Mouse (Mus musculus): ENCODE results near the gene Fam69a.
A peak's percentile ranks its signal among the peaks of the same experiment; 100 is the strongest.
"Not testable (repeated sequence)": the region's sequence is repeated elsewhere in the genome, so short reads cannot be mapped to it uniquely, and the experiment has no call there.

Fam69a gene

DNA sequence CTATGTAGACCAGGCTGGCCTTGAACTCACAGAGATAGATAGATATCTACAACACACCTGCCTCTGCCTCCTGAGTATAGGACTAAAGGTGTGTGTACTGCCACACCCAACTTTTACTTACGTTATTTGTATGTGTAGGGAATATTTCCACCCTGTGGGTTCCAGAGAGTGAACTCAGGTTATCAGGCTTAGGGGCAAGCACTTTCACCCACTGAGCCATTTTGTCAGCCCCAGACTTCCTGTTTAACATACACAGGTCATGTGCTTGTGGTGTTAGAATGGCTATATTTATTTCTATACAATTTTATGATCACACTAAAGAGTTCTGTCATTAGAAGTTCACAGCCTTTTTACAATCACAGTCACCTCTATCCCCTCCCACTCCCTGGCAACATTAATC lies 43.9 kb downstream of the Fam69a start:
- DNase-seq: no peak

DNA sequence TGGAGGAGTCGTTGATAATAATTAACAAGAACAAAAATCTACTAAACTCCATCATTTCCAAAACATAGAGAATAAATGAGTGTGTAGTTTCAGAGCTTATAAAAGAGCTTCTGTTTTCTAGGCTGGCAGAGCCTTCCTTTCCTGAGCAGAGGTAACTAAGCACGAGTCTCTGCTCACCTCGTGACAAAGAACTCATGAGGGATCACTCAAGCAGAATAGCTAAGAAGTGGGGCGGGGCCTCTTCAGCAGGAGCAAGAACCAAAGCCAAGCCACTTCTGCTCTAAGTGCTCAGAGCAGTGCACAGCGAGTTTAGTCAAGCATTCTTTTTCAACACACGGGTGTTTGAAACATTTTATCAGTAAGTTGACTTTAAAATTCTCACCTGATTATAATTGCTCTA lies 45.7 kb downstream of the Fam69a start:
- no peak for DNase-seq

DNA sequence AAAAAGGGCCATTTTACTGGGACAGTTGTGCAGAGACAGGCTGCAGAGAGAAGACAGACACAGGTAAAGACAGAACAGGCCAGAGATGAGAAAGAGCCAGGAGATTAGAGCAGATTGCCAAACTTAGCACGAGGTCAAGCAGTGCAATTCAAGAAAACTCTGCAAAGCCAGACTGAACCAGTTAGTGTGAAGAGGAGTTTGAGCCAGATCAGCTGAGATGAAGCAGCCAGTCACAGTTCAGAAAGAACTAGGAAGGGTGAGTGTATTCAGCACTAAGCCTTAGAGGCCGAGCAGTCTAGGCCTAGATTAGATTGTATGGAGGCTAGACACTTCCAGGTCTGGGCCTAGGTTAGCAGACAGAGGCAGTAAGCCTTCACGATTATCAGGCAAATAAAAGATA lies 47.2 kb downstream of the Fam69a start:
- DNase-seq: no peak

DNA sequence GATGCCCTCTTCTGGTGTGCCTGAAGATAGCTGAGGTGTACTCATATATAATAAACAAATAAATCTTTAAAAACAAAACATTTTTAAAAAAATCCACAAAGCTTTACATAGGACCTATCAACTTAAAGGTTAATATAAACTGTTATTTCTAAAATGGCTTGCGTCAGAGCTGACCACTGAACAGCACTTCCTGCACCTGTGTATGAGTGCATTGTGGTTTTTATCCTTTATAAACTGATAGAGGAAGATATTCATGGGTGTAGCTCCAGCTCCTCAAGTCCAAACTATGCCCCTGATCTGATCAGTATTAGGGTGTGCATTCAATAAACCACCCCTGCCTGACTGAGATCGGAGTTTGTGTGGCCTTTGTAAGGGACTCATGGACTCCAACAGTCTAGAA lies 48.0 kb downstream of the Fam69a start:
- DNase-seq: no peak

DNA sequence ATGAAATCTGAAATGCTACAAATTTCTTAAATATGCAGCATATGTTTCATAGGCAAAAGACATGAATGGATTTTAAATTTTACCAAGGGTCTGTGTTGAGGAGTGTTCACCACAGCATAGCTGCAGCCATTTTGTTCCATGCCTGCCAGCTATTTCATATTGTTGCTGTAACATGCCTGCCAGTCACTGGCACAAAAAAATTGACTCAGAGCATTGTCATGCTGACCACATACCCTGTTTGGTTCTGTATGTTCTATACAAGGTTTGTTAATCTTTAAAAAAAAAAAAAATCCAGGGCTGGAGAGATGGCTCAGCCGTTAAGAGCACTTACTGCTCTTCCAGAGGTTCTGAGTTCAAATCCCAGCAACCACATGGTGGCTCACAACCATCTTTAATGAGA lies 48.4 kb downstream of the Fam69a start:
- DNase-seq: not testable (repeated sequence)

DNA sequence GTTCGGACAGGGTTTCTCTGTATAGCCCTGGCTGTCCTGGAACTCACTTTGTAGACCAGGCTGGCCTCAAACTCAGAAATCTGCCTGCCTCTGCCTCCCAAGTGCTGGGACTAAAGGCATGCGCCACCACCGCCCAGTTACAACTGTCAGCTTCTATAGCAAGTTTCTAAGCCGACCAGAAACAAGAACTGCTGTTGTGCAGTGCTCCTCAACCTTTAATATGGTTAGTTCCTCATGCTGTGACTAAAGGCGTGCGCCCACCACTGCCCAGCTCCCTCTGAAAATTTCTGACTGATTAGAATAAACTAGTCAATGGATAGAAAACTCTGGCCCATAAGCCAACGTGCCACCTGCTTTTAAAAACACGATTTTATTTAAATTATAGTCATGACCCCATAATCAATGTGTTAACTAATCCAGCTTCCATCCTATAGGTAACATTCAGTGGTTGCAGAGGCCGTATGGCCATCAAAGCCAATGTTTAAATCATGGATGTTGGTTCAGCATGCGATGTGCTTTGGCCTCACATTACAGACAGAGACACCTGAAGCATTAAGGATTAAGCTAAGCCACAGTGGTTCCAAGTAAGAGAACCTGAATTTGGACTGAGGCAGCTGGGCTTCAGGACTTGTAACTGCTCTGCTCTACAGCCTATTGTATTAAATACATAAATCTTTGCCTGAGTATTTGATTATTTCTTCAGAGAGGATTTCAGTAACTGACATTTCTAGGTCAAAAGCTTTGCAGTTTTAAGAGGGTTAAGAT lies 50.1 kb downstream of the Fam69a start:
- DNase-seq: no peak

DNA sequence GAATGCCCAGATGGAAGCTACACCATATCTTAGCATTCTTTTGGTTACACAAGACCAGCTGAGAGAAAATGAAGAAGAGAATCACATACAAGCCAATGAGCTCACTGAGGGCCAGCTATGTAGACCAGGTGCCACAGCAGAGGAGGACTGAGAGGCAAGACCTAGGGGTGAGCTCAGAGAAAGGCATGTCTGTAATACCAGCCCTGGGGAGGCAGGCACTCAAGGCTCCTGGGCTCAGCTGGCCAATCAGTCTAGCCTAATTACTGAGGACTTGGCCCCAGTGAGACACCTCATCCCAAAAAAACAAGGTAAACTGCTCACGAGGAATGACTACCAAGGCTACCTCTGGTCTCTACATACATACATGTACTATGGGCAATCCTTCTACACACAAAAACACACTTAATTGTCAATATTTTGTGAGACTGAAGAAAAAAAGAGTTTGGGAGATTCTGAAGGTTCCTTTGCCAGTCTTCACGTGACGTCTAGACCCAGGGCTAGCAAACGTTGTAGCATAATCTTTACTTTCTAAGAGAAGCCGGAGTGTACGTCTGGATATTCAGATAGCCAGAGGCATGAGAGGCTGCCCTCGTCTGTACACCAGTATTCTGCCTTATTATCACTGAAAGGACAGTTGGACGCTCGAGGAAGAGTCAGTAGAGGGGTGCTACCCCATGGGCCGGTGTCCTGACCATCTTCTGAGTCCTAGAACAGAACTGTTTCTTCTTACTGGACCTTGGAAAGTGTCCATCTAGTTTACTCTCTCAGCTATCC lies 51.9 kb downstream of the Fam69a start:
- no peak for DNase-seq

DNA sequence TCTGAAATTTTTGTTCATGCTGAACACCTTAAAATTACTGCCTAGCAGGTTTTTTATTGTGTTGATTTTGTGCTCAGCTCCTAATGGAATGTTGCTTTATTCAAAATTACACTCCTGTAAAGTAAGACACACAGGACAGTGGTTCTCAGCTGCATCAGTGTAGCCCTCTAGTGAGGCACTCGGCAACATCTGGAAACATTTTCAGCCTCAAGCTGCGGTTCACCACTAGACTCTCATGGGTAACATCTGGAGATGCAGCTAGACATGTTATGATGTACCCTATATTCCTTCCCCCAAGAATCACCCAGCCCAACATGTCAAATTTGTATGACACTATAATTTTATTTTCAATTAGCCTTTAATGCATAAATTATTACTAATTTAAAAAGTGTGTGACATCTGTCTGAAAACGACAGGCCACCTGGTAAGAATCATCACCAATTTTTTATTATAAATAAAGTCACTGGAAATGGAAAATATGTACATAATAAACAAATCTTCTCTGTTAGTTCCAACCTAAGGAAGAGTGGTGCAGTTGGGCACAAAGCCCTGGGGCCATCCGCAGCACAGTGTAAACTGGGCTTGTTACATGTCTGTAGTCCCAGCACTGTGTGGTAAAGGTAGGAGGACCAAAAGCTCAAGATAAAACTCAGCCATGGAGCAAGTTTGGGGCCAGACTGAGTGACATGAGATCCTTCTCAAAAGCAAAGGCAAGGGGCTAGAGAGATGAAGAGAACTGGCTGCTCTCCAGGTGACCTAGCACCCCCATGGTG lies 53.5 kb downstream of the Fam69a start:
- DNase-seq: no peak

DNA sequence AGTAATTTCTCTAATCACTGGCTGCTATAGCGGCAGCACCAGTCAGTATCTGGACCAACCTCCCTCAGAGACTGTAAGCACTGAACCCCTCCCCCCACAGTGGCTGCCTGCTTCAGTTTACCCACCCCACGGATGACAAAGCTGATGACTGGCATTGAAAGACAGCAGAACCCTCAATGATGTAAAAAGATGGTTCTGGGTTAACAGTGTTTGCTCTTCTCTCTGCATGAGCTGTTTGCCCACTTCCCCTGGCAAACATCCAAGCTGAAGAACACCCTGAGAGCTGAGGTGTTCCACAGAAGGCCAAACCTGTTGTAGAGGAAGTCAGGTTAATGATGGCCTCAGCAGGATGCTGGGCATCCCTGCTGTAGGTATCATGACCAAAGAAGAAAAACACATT lies 54.3 kb downstream of the Fam69a start:
- no peak for DNase-seq

DNA sequence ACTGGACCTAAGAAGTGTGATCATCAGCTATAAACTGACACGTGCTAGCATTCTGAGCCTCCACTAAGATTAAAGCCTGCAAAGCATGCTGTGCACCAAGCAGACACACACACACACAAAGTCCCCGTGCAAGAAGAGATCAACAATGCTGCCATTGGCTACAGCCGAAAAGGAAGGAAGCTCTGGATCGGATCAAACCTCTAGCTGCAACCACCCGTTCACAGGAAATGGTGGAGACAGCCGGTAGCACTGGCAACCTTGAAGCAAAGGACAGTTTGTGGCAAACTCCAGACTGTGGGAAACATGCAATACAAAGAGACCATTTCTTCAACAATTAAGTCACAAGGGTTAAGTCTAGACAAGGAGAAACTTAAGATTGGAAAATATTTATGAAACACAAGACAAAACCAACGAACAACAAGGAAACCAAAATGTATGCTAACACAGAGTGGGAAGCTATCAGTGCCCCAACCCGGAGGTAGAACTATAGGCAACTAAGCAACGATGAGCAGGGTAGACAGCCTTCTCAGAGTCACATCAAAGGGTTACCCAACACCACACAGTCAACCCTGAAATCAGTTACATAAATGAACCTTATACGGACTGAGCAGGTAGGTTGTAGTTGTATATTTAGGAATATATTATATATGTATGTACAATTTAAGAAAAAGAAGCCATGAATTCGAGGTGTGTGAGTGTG lies 60.2 kb downstream of the Fam69a start:
- DNase-seq: no peak

DNA sequence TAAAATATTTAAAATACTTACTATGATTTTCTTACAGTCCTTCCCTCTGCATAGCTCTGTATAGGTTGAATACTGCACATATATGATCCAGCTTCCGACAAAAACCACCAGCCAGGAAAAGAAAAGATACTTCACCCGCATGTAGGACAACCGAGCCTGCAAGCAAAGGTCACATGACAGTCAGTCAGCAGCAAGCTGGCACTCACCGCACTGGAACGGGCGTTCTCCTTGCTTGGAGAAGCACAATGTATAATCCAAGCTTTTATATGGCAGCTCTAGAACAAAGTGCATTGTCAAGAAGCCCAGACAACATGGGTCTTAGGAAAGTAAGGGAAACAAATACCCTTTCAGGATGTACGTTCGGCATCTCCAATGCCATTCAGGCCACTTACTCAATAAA lies 62.3 kb downstream of the Fam69a start:
- DNase-seq: no peak

DNA sequence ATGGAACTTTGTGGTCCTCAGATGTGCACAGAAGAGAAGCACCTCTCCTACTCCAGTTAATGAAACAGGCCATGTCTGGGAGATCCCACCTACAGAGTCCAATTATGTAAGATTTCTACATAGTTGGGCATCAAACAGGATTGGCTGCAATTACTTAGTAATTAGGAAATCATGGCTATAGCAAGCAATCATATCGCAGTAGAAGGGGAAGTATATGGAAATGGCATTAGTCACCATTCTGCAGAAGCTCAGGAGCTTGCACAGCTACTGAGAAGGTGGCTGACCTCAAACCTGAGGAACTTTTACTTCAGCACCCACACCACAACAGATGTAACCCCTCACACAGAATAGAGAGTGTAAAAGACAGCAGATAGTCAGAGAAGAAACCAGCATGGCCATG lies 64.0 kb downstream of the Fam69a start:
- DNase-seq: no peak

DNA sequence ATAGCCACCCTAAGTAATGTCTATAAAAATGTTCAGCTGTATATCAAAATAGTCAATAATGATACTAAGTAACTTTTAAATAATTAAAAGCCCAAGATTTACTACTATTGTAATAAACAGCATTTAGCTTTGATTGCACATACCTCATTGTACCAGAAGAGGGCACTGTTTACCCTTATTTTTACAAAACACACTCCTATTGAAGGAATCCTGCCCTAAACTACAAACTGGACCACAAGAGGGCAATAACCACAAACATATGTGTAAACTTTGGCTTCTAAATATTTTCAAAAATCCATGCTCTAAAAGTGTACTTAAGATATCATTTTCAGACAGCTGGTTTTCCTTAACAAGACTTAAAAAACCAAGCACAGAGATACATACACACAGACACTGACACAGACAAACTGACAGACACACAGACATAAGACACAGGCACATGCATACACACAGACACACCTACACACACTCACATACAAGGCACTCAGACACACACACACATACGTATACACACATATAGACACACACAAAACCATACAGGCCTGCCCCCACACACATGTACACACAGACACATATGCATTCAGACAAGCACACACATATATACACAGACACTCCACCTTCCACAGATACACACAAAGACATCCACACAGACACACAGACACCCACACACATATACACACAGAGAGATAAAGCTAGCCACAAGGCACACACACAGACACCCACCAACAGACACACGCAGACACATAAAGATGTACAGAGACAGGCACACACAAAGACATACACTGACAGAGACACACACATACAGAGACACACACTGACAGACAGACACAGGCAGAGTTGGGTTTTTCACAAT lies 65.3 kb downstream of the Fam69a start:
- DNase-seq: no peak

DNA sequence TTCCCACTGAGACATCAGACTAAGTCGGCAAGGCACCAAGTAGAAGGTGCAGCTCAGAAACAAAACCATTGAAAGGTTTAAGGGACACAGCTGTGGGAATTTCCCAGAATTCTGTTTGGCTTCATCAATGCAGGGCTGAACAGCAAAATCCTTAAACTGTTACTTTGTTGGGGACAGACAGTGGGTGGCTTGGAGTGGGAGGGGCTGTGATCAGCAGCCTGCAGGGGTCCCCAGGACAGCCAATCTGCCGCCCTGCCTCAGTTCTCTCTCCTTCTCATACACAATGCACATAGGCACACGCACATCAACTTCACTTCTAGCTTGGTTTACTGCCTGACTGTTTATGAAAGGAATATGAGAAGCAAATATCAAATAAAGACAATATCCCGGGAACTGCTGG lies 71.6 kb downstream of the Fam69a start:
- DNase-seq: no peak

DNA sequence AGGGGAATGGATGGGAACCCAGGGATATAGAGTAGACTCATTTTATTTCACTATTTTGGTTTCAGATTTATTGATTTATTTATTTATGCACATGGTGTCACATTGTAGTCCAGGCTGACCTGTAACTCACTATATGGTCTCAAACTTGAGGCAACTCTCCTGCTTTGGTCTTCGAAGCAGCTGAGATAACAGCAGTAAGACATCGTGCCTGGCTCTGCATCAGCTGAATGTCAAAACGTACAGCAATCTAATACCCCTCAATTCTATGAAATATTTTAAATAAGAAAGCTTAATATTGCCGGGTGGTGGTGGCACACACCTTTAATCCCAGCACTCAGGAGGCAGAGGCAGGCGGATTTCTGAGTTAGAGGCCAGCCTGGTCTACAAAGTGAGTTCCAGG lies 75.9 kb downstream of the Fam69a start:
- no peak for DNase-seq

DNA sequence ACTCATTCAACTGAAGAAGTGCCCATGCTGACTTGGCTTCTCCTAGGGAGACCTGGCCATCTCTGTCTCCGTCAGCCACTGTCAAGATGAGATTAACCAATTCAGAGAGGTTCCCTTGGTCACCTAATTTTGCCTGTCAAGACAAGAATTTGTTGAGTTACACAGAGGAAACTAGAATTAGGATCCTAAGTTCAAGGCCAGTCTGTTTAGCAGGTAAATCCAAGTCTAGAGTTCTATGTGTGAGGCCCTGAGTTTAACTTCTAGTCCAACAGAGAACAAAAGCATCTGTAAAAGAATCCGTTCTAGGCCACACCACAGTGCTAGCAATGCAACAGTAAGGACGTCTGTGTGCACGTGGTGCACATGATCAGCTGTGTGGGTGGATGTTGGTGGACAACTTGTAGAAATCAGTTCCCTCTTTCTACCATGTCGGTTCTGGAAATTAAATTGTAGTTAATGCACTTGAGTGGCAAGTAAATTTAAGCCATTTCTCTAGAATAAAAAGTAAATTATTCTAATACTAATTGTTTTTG lies 76.7 kb downstream of the Fam69a start:
- DNase-seq: no peak

DNA sequence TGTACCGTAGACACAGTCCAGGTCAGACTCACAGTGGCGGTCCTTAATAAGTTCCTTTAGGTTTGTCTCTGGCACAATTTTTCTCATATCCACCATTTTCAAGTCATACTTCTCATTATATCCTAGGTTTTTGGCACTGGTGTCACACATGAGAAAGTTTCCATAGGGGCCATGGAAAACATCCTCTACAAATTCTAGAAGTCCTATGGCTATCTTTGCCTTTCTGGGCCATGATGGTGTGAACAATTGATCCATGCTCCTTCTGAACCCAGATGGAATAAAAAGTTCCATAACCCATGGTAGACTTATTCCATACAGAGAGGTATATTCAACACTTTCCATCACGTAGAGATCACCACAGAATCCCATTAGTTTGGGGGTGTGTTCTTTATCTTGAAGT lies 77.2 kb downstream of the Fam69a start:
- no peak for DNase-seq

DNA sequence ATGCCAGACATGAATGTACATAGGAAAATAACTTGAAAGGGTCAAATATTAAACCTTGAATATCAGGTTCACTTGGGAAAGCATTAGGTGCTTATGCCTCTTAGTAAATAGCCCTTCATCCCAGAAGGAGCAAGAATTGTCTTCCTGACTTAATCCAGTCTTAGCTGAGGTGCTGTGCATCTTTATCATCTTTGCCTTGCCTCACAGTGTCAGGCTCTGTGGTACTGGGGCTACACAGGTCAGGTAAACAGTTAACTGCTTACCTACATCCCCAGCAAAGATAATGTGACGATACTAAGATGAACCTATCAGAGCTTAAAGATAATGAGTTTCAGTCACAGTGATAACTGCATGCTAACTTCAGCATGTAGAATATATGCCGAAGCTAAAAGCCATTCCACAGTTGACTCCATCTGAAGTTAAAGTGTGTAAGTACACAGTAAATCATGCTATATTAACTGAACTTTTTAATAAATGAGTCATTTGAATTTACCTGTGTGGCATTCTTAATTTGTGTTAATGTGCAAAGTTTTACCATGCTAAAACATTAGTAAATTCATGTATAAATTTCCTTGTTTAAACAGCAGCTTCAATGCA lies 78.3 kb downstream of the Fam69a start:
- no peak for DNase-seq

DNA sequence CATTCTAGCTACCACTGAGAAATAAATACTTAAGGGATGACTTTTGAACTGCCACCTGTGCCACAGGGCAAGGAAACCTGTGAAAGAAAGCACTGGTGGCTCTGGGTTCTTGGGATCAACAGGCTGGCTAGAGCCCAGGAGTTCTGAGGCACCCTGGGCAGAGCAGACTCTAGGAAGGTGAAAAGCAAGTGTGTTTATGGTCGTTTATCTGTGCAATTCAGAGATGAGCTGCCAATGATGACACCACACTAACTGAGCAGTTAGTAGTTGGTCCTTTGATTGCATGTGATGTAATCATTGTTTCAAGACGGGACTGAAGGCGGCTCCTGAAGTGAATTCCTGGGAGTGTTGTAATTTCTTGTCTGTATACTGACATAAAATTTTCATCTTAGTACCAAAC lies 82.6 kb downstream of the Fam69a start:
- DNase-seq: no peak

DNA sequence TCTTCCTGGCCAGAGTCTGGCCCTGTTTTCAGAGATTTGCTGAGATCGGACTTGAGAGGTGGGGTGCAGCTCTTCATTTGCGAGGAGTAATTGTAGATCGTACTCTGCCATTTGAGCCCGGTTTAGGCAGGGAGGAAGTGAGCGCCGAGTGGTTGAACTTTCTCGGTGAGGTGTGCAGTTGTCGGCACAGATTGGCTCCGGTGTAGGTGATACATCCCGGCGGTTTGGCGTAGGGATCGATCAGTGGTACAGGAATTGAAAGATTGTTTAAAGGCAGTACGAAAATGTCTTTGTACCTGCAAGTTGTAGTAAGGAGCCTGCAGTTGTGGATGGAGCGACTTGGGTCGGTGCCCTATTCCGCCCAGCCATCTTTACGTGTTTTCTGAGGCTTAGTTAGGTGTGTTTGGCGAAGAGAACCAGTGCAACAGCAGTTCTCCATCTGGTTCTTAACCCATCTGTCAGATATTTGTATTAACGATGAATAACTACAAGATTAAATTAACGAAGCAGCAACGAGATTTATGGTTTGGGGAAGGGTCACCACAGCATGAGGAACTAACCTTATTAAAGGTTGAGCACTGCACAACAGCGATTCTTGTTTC lies 85.8 kb downstream of the Fam69a start:
- DNase-seq: peak; percentile 13
